Mouse (Mus musculus): Measurements from ENCODE around the gene Zfp846.

DNA sequence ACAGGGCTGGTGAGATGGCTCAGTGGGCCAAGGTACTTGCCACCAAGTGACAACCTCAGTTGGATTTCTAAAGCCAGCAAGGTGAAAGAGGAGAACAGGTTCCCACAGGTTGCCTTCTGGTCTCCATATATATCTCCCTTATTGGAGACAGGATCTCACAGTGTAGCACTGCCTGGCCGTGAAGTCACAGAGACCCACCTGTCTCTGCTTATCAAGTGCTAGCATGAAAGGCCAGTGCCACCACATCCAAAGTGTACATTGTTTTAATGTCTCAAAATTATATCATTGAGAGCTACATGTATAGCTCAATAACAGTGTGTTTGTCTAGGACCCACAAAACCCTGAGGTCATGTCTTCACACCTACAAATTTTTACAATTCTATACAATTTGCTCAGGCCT, 25.2 kb downstream of the Zfp846 start:
- TF ChIP-seq CTCF (IDR thresholded peaks at IDR 0.05; ENCODE audit: low read depth) (no peak), EP300 (IDR thresholded peaks at IDR 0.05; ENCODE audit: low read depth) (no peak)

Data from heart, postnatal 0 days (tissue).